Comparison of ENCODE assay signal across 21 mouse cellular contexts in genomic region chr7:114992440-114992839, GRCm38 (mm10).
DNase-seq lines count a peak whose midpoint lies in the region; ATAC-seq and TF ChIP-seq lines count a peak whose summit lies in the region.
"Had no signal": no experiment of that assay in that cellular context is flagged by ENCODE, and none has a peak within 500 bp of the region (broad histone marks: within the 10 kb centered on the region; RNA-seq: fewer than 3 reads in every experiment).

No protein-coding gene starts in this region.

- H3K36me3 ChIP-seq in heart, adult 2 months (ENCODE audit: control insufficient read depth, insufficient read depth, low read length) = no peaks in the 10 kb centered on the region
- no peaks in the 10 kb centered on the region for H3K36me3 ChIP-seq in heart, embryonic 12.5 days
- no peaks in the 10 kb centered on the region for H3K36me3 ChIP-seq in liver, postnatal 0 days (replicated peaks; ENCODE audit: insufficient read depth, low read length)
- H3K36me3 ChIP-seq: embryonic facial prominence, embryonic 10.5 days; hindbrain, embryonic 10.5 days; liver, embryonic 12.5 days; neural tube, embryonic 13.5 days had no signal

- no peak overlapping the region for H3K4me3 ChIP-seq in heart, adult 2 months
- no peak overlapping the region for H3K4me3 ChIP-seq in heart, embryonic 12.5 days
- no peak overlapping the region for H3K4me3 ChIP-seq in liver, postnatal 0 days (ENCODE audit: low read depth, low read length)
- H3K4me3 ChIP-seq: embryonic facial prominence, embryonic 10.5 days; erythroblast, embryonic 14.5 days; hindbrain, embryonic 10.5 days; liver, embryonic 12.5 days; megakaryocyte, embryonic 14.5 days; neural tube, embryonic 13.5 days had no signal

- H3K27me3 ChIP-seq in heart, adult 2 months (ENCODE audit: control insufficient read depth, insufficient read depth, low read length) = no peaks in the 10 kb centered on the region
- no peaks in the 10 kb centered on the region for H3K27me3 ChIP-seq in heart, embryonic 12.5 days (replicated peaks)
- no peaks in the 10 kb centered on the region for H3K27me3 ChIP-seq in liver, postnatal 0 days (ENCODE audit: insufficient read depth, low read length)
- H3K27me3 ChIP-seq: liver, embryonic 12.5 days; neural tube, embryonic 13.5 days; Patski had no signal

- TF ChIP-seq EP300 in heart, adult 2 months (IDR thresholded peaks at IDR 0.05; ENCODE audit: insufficient read depth, low read depth, low read length) = no peak
- TF ChIP-seq EP300 in liver, postnatal 0 days (IDR thresholded peaks at IDR 0.05; ENCODE audit: low read depth) = no peak

- 52% methylated on average over 3 of the region's 3 CpGs for WGBS in heart, adult 2 months
- 68% methylated on average over 3 of the region's 3 CpGs for WGBS in heart, embryonic 12.5 days
- 72% methylated on average over 3 of the region's 3 CpGs for WGBS in liver, postnatal 0 days (ENCODE audit: insufficient replicate concordance)

- no peak overlapping the region for H3K9ac ChIP-seq in heart, adult 2 months (ENCODE audit: low read depth, low read length)
- H3K9ac ChIP-seq in heart, embryonic 12.5 days = no peak overlapping the region
- no peak overlapping the region for H3K9ac ChIP-seq in liver, postnatal 0 days (replicated peaks)
- H3K9ac ChIP-seq: liver, embryonic 12.5 days; neural tube, embryonic 13.5 days had no signal

- H3K9me3 ChIP-seq in heart, embryonic 12.5 days (replicated peaks) = no peaks in the 10 kb centered on the region
- H3K9me3 ChIP-seq in liver, postnatal 0 days (ENCODE audit: low read length) = no peaks in the 10 kb centered on the region
- H3K9me3 ChIP-seq: embryonic facial prominence, embryonic 10.5 days; hindbrain, embryonic 10.5 days; liver, embryonic 12.5 days; neural tube, embryonic 13.5 days had no signal

- peak; percentile 39 to 43 for DNase-seq in heart, adult 2 months
- DNase-seq in gastrocnemius, postnatal 10 days = peak; percentile 9
- DNase-seq in heart, postnatal 25 days (ENCODE audit: low spot score) = peak; percentile 17
- DNase-seq in lung, postnatal 25 days (ENCODE audit: low spot score) = peak; percentile 28
- DNase-seq in ovary, postnatal 14 days (ENCODE audit: low spot score) = no peak
- DNase-seq in liver, postnatal 0 days = no peak
- DNase-seq in cerebellum, adult 11-12 months = no peak
- DNase-seq: cerebellum, postnatal 14 days; kidney, adult 9 months; retina, postnatal 1 day; thymus, postnatal 36 days had no signal

- intact Hi-C loops in heart, adult 2 months (cut with DNase I) = no loop called here
- intact Hi-C loops in heart, postnatal 25 days (cut with DNase I) = no loop called here

- H3K27ac ChIP-seq in heart, adult 2 months = no peak overlapping the region
- no peak overlapping the region for H3K27ac ChIP-seq in heart, embryonic 12.5 days (ENCODE audit: poor library complexity, severe bottlenecking)
- no peak overlapping the region for H3K27ac ChIP-seq in liver, postnatal 0 days (ENCODE audit: low read depth)
- H3K27ac ChIP-seq: embryonic facial prominence, embryonic 10.5 days; hindbrain, embryonic 10.5 days; liver, embryonic 12.5 days; neural tube, embryonic 13.5 days had no signal

- no peak for TF ChIP-seq CTCF in heart, adult 2 months (IDR thresholded peaks at IDR 0.05)
- TF ChIP-seq CTCF in liver, postnatal 0 days (IDR thresholded peaks at IDR 0.05; ENCODE audit: low read depth) = no peak

- H3K4me2 ChIP-seq in heart, embryonic 12.5 days = no peak overlapping the region
- H3K4me2 ChIP-seq in liver, postnatal 0 days (ENCODE audit: low read depth, low read length) = no peak overlapping the region
- H3K4me2 ChIP-seq: liver, embryonic 12.5 days; neural tube, embryonic 13.5 days had no signal

- H3K4me1 ChIP-seq in heart, adult 2 months (ENCODE audit: control insufficient read depth, insufficient read depth, low read length) = peaks cover 4% of the 10 kb centered on the region
- H3K4me1 ChIP-seq in heart, embryonic 12.5 days (replicated peaks) = peaks cover 12% of the 10 kb centered on the region
- no peaks in the 10 kb centered on the region for H3K4me1 ChIP-seq in liver, postnatal 0 days (ENCODE audit: insufficient read depth)
- H3K4me1 ChIP-seq: hindbrain, embryonic 10.5 days; liver, embryonic 12.5 days; megakaryocyte, embryonic 14.5 days; neural tube, embryonic 13.5 days had no signal

- no peak for ATAC-seq in heart, embryonic 12.5 days (ENCODE audit: insufficient number of reproducible peaks, low FRiP score)
- no peak for ATAC-seq in liver, postnatal 0 days
- ATAC-seq: forebrain, embryonic 16.5 days; inflammation-experienced regulatory T-cells, adult 6 months; liver, embryonic 12.5 days; Patski had no signal

- TF ChIP-seq POLR2A in heart, adult 2 months (IDR thresholded peaks at IDR 0.05; ENCODE audit: insufficient read depth, low read depth, low read length) = no peak

- H3K79me2 ChIP-seq in heart, adult 2 months (replicated peaks; ENCODE audit: control insufficient read depth, insufficient read depth, low read length) = no peaks in the 10 kb centered on the region

Comparison
In these comparisons a context has a peak if more than half of its experiments do, and no peak if none do; other contexts are left out.
1. DNase-seq: peak in heart, adult 2 months (2 of 2), gastrocnemius, postnatal 10 days (single experiment), heart, postnatal 25 days (single experiment) and lung, postnatal 25 days (single experiment); none in ovary, postnatal 14 days (single experiment), liver, postnatal 0 days (single experiment) and cerebellum, adult 11-12 months (single experiment).